Mouse (Mus musculus) gastrocnemius, postnatal 25 days (tissue): ENCODE data around the gene Itm2c. TPM values are rescaled to one million over a fixed set of nuclear protein-coding genes. Genes with fewer than 3 reads are reported as not detected.
A peak's percentile ranks its signal among the peaks of the same experiment; 100 is the strongest.

Source experiments
- DNase-seq: peaks from one replicate; pipeline ENCODE4 v3.0.0; 2022
- total RNA-seq, 2 experiments: library from RNA; stranded (reverse); gene quantifications; 1 replicate in 1 of 2; 2 replicates in 1 of 2; pipeline ENCODE4 v1.2.3; 2021

Gene Itm2c
- total RNA-seq, 2 experiments from 2014 or later, result 21.2 to 22.6 TPM

GRCm38 (mm10) chr1:85898761-85899387 lies 4.8 kb downstream of the Itm2c start:
- no peak for DNase-seq

GRCm38 (mm10) chr1:85899388-85899761 lies 5.3 kb downstream of the Itm2c start:
- DNase-seq, result no peak

GRCm38 (mm10) chr1:85900521-85901333 lies 6.6 kb downstream of the Itm2c start:
- DNase-seq, result peak; percentile 39

GRCm38 (mm10) chr1:85901516-85902107 lies 7.5 kb downstream of the Itm2c start:
- DNase-seq, result peak; percentile 33

- DNase-seq, result peak; percentile 33
Measured at GRCm38 (mm10) chr1:85902108-85902561, 8.1 kb downstream of the Itm2c start.

GRCm38 (mm10) chr1:85906892-85907291 lies 12.8 kb downstream of the Itm2c start:
- no peak for DNase-seq

- no peak for DNase-seq
Measured at GRCm38 (mm10) chr1:85908754-85909590, 14.9 kb downstream of the Itm2c start.

- no peak for DNase-seq
Measured at GRCm38 (mm10) chr1:85913078-85913755, 19.1 kb downstream of the Itm2c start.

- DNase-seq, result no peak
Measured at GRCm38 (mm10) chr1:85915890-85916289, 21.8 kb downstream of the Itm2c start.

GRCm38 (mm10) chr1:85916830-85917450 lies 22.9 kb downstream of the Itm2c start:
- no peak for DNase-seq

- no peak for DNase-seq
Measured at GRCm38 (mm10) chr1:85919621-85920020, 25.5 kb downstream of the Itm2c start.

- no peak for DNase-seq
Measured at GRCm38 (mm10) chr1:85921725-85922124, 27.6 kb downstream of the Itm2c start.

- DNase-seq, result no peak
Measured at GRCm38 (mm10) chr1:85922127-85922864, 28.2 kb downstream of the Itm2c start.

- no peak for DNase-seq
Measured at GRCm38 (mm10) chr1:85922865-85923211, 28.8 kb downstream of the Itm2c start.

- no peak for DNase-seq
Measured at GRCm38 (mm10) chr1:85925183-85925582, 31.1 kb downstream of the Itm2c start.

GRCm38 (mm10) chr1:85928057-85928687 lies 34.1 kb downstream of the Itm2c start, which contains the start of gene 4933407L21Rik:
4933407L21Rik (plus strand) TSS chr1:85928483.
- DNase-seq, result no peak

- DNase-seq, result no peak
Measured at GRCm38 (mm10) chr1:85928688-85929065, 34.6 kb downstream of the Itm2c start.

GRCm38 (mm10) chr1:85929406-85929805 lies 35.3 kb downstream of the Itm2c start:
- no peak for DNase-seq

GRCm38 (mm10) chr1:85931170-85931569 lies 37.1 kb downstream of the Itm2c start:
- no peak for DNase-seq

- no peak for DNase-seq
Measured at GRCm38 (mm10) chr1:85933226-85933625, 39.1 kb downstream of the Itm2c start.
